Mouse (Mus musculus) heart, adult 2 months (tissue): ENCODE measurements around the gene Prpf40b.

Experiments used
- CTCF ChIP-seq: fragments of 200-600 bp; IDR thresholded peaks from 2 replicates; pipeline ENCODE4 v1.8.1; 2022; ENCODE audit warnings: antibody characterized with exemption, mild to moderate bottlenecking, moderate library complexity
- EP300 ChIP-seq: fragments of 200-500 bp; IDR thresholded peaks from 2 replicates; pipeline ENCODE4 v1.6.1; 2011; ENCODE audit warnings: low read depth, low read length, control low read depth; ENCODE audit not compliant: insufficient read depth
- POLR2A ChIP-seq: fragments of 200-500 bp; IDR thresholded peaks from 2 replicates; pipeline ENCODE4 v1.6.1; 2011; ENCODE audit warnings: mild to moderate bottlenecking, low read depth, low read length, control low read depth; ENCODE audit not compliant: insufficient read depth

GRCm38 (mm10) chr15:99341102-99341501 is 46.2 kb downstream of the Prpf40b start:
- TF ChIP-seq CTCF (no peak), POLR2A (no peak), EP300 (no peak)
